Mouse (Mus musculus): ENCODE measurements around the gene 4931406P16Rik. TPM values are rescaled to one million over a fixed set of nuclear protein-coding genes. Genes with fewer than 3 reads are reported as not detected.

The 4931406P16Rik gene
- polyA plus RNA-seq, 1 experiment from 2014 or later, result 16.3 TPM

DNA sequence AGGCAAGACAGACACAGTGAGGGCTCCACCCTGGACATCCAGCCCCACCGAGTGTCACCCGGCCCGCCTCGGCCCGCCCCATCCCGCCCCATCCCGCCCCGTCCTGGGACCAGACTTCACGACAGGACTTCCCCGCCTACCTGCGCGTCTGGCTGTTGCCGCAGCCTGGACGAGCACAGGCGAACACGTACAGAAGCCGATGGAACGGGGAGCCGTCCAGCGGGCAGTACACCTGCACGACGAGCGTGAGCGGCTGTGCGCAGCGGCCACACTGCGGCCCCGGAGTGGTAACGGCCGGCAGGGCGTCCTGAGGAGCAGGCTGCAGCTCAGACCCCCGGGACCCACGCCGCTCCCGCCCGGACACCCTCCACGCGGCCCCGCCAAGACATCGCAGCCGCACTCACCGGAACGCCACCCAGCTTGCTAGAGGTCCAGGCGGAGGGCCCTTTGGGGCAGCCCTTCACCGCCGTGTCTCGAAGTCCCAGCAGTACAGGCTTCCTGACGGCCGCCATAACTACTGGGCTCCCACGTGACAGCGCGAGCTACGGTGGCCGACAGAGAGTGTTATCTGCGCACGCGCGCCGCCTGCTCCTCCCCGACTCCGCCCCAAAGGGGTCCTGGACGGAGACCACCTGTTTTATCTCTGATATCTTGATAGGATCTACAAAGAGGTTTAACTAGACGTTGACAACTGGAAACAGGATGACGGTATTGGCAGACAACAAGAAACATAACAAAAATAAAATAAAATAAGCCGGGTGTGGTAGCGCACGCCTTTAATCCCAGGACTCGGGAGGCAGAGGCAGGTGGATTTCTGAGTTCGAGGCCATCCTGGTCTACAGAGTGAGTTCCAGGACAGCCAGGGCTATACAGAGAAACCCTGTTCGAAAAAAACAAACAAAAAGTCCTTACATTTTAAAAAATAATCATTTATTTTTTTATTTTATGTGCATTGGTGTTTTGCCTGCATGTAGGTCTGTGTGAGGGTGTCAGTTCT lies 116.9 kb downstream of the 4931406P16Rik start, which contains the start of gene Pdcd2l:
Gene Pdcd2l, minus strand, starts transcription at position 530 of the 997 bp plus-strand sequence.
- H3K27ac ChIP-seq, result peak within 1 kb of the TSS; percentile 50
- H3K79me2 ChIP-seq (ENCODE audit: inconsistent target), result peaks cover 36% of the 10 kb centered on the region
- peak within 1 kb of the TSS; percentile 53 for H3K4me3 ChIP-seq (ENCODE audit: inconsistent target)
- peaks cover 1% of the 10 kb centered on the region; the same call in 1 of the 2 replicates for H3K36me3 ChIP-seq (ENCODE audit: inconsistent target)
- WGBS (ENCODE audit: missing documents), result under 1% methylated on average over 66 of the region's 70 CpGs

DNA sequence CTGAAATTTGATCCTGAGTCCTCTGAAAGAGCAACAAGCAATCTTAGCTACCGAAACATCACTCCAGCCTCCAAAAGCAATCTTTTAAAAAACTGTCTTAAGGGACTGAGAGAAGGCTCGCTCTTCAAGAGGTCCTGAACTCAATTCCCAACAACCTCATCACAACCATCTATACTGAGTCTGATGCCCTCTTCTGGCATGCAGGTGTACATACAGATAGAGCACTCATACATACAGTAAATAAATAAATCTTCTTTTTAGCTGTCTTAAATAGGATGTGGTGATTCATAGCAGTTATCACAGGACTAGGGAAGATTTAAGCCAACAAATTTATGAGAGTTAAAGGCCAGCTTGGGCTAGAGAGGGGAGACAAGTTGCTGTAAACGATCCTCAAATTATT lies 117.7 kb downstream of the 4931406P16Rik start:
- H3K79me2 ChIP-seq (ENCODE audit: inconsistent target), result peaks cover 44% of the 10 kb centered on the region
- peak overlapping the region; percentile 50 for H3K27ac ChIP-seq
- H3K36me3 ChIP-seq (ENCODE audit: inconsistent target), result no peaks in the 10 kb centered on the region
- peak overlapping the region; percentile 53 for H3K4me3 ChIP-seq (ENCODE audit: inconsistent target)
- WGBS (ENCODE audit: missing documents), result 59% methylated on average over 3 of the region's 3 CpGs

DNA sequence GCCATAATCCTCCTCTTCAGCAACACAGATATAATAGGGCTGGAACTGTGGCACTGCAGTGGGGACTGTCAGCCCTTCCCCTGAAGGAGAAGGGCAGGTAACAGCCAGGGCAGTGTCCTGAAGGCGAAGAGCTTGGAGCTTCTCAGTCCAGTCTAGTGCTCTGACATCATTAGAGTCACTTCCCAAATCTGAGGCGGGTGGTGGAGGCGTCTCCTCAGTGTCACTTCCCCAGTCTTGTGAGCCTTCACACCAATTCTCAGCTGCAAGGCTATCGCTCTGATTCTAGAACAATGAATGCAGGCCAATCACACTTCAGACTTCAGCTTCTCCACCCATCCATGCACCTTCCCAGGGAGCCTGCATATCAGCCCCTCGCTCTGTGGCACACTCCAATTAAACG lies 120.5 kb downstream of the 4931406P16Rik start:
- peaks cover 9% of the 10 kb centered on the region; the same call in 1 of the 2 replicates for H3K36me3 ChIP-seq (ENCODE audit: inconsistent target)
- H3K79me2 ChIP-seq (ENCODE audit: inconsistent target), result peaks cover 46% of the 10 kb centered on the region
- no peak overlapping the region for H3K4me3 ChIP-seq (ENCODE audit: inconsistent target)
- whole genome bisulfite sequencing (ENCODE audit: missing documents), result 32% methylated on average over 5 of the region's 6 CpGs
- peak overlapping the region; percentile 58 for H3K27ac ChIP-seq

DNA sequence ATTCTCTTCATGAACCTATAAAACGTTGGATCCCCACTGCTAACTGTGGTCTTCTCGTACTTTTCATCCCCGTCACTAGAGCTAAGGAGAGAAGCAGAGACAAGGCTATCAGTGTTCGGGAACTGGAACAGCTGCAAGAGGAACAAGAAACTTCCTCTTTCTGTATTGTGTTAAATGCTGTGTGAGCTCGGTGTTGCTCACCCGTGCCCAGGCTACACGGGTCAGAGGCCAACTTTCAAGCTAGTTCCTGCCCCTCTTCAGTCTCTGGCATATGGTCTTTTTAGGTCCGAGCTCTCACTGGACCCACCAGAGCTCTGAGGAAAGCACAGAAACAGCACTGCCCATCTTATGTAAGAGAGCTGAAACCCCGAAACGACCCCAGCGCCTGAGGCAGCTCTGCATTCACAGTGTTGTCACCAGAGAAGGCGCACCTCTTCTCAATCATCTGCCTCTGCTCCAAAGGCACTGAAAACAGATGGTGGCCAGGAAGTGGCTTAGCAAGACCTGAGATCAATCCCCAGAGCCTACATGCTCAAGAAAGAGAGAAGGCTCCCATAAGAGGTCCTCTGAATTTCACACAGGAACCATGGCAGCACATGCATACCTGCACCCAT lies 123.9 kb downstream of the 4931406P16Rik start:
- Histone ChIP-seq H3K36me3 (ENCODE audit: inconsistent target) (peaks cover 38% of the 10 kb centered on the region), H3K79me2 (ENCODE audit: inconsistent target) (peaks cover 31% of the 10 kb centered on the region), H3K27ac (peak overlapping the region; percentile 63), H3K4me3 (ENCODE audit: inconsistent target) (no peak overlapping the region)
- WGBS (ENCODE audit: missing documents), result 18% methylated on average over 12 of the region's 12 CpGs

Other genes starting within 250 kb of the 4931406P16Rik start
- gene Scgb1b30, start 218.1 kb downstream of the 4931406P16Rik start, polyA plus RNA-seq (2018), result not detected in 3 replicates
- 1.1 to 5.6 TPM (median 1.5 TPM) in 3 replicates for gene Wtip, start 180.3 kb downstream of the 4931406P16Rik start, polyA plus RNA-seq (2018)
- 45.4 to 81.1 TPM (median 48.6 TPM) in 3 replicates for gene Uba2, start 144.0 kb downstream of the 4931406P16Rik start, polyA plus RNA-seq (2018)
- 15.9 to 29.8 TPM (median 24.8 TPM) in 3 replicates for gene Pdcd2l, start 116.9 kb downstream of the 4931406P16Rik start, polyA plus RNA-seq (2018)
- 200 to 488 TPM (median 296 TPM) in 3 replicates for gene Gpi1, start 83.2 kb downstream of the 4931406P16Rik start, polyA plus RNA-seq (2018)
- not detected in 3 replicates for gene Gm6096, start 62.5 kb downstream of the 4931406P16Rik start, polyA plus RNA-seq (2018)
- gene Lsm14a, start 79.8 kb upstream of the 4931406P16Rik start, polyA plus RNA-seq (2018), result 86.0 to 122 TPM (median 89.0 TPM) in 3 replicates